Mouse (Mus musculus) liver, embryonic 15.5 days (tissue): ENCODE data around the gene Rab11fip3. TPM values are rescaled to one million over a fixed set of nuclear protein-coding genes. Genes with fewer than 3 reads are reported as not detected.
A peak's percentile ranks its signal among the peaks of the same experiment; 100 is the strongest.

Experiments
- ATAC-seq: fragments of 200-750 bp; cut with Nextera tagmentation; 2 replicates; pipeline ENCODE4 v1.8.0; 2017; ENCODE audit warnings: moderate number of reproducible peaks, mild to moderate bottlenecking, moderate library complexity; ENCODE audit not compliant: insufficient read depth
- H3K27ac ChIP-seq: fragments of 300-500 bp; sonication (generic); replicated peaks from 2 replicates; pipeline ENCODE4 v1.5.1; 2015; ENCODE audit warnings: mild to moderate bottlenecking, inconsistent platforms
- H3K27me3 ChIP-seq: fragments of 300-500 bp; sonication (generic); 2 replicates; pipeline ENCODE4 v1.6.1; 2015; ENCODE audit warnings: mild to moderate bottlenecking, inconsistent platforms
- H3K36me3 ChIP-seq: fragments of 300-500 bp; sonication (generic); replicated peaks from 2 replicates; pipeline ENCODE4 v1.6.1; 2015; ENCODE audit warnings: moderate library complexity, mild to moderate bottlenecking, inconsistent platforms
- H3K4me1 ChIP-seq: fragments of 300-500 bp; sonication (generic); replicated peaks from 2 replicates; pipeline ENCODE4 v1.6.1; 2015; ENCODE audit warnings: inconsistent platforms
- H3K4me2 ChIP-seq: fragments of 300-500 bp; sonication (generic); 2 replicates; pipeline ENCODE4 v1.6.1; 2015; ENCODE audit warnings: moderate library complexity, mild to moderate bottlenecking, inconsistent platforms
- H3K4me3 ChIP-seq: fragments of 300-500 bp; sonication (generic); replicated peaks from 2 replicates; pipeline ENCODE4 v1.5.1; 2015; ENCODE audit warnings: mild to moderate bottlenecking, inconsistent platforms
- H3K9ac ChIP-seq: fragments of 300-500 bp; sonication (generic); 2 replicates; pipeline ENCODE4 v1.6.1; 2015; ENCODE audit warnings: moderate library complexity, mild to moderate bottlenecking, inconsistent platforms
- H3K9me3 ChIP-seq: fragments of 300-500 bp; sonication (generic); replicated peaks from 2 replicates; pipeline ENCODE4 v1.6.1; 2016; ENCODE audit warnings: inconsistent platforms
- WGBS: fragments of 180-500 bp; shearing (Covaris S2); methylation state at CpG from one replicate; pipeline ENCODE4 v1.1.7; 2015; ENCODE audit warnings: mixed read lengths; ENCODE audit not compliant: insufficient replicate concordance; 5-methylcytosine and 5-hydroxymethylcytosine counted together
- polyA plus RNA-seq: library from polyadenylated mRNA; unstranded; fragments of >200 nt; fragmentation: Nextera tagmentation; extraction: Ambion mirVana; gene quantifications from 2 replicates; pipeline ENCODE4 v1.2.1, GENCODE M21; 2015

The Rab11fip3 gene
- polyA plus RNA-seq, 1 experiment from 2014 or later: 2.1 TPM

GRCm38 (mm10) chr17:26031583-26031982 lies 37.8 kb downstream of the Rab11fip3 start:
- no peak for ATAC-seq
- no peak overlapping the region for H3K27ac ChIP-seq
- no peaks in the 10 kb centered on the region for H3K27me3 ChIP-seq
- H3K9ac ChIP-seq: no peak overlapping the region
- no peak overlapping the region for H3K4me2 ChIP-seq
- no peaks in the 10 kb centered on the region for H3K36me3 ChIP-seq
- 71% methylated on average over 5 of the region's 5 CpGs for WGBS
- no peaks in the 10 kb centered on the region for H3K4me1 ChIP-seq
- no peaks in the 10 kb centered on the region for H3K9me3 ChIP-seq
- H3K4me3 ChIP-seq: no peak overlapping the region

GRCm38 (mm10) chr17:26028261-26028660 lies 41.1 kb downstream of the Rab11fip3 start:
- H3K27me3 ChIP-seq: no peaks in the 10 kb centered on the region
- no peak overlapping the region for H3K9ac ChIP-seq
- no peak overlapping the region for H3K4me3 ChIP-seq
- H3K9me3 ChIP-seq: no peaks in the 10 kb centered on the region
- no peak overlapping the region for H3K4me2 ChIP-seq
- no peaks in the 10 kb centered on the region for H3K36me3 ChIP-seq
- no peak for ATAC-seq
- no peak overlapping the region for H3K27ac ChIP-seq
- peaks cover 3% of the 10 kb centered on the region for H3K4me1 ChIP-seq
- 77% methylated on average over 4 of the region's 4 CpGs for WGBS

GRCm38 (mm10) chr17:26024674-26025073 lies 44.7 kb downstream of the Rab11fip3 start:
- Histone ChIP-seq H3K27me3 (no peaks in the 10 kb centered on the region), H3K27ac (no peak overlapping the region), H3K36me3 (no peaks in the 10 kb centered on the region), H3K4me2 (no peak overlapping the region), H3K9me3 (no peaks in the 10 kb centered on the region), H3K4me1 (peaks cover 27% of the 10 kb centered on the region), H3K4me3 (no peak overlapping the region), H3K9ac (no peak overlapping the region)
- WGBS: 79% methylated on average over 9 of the region's 9 CpGs
- no peak for ATAC-seq

- Histone ChIP-seq H3K27ac (no peak overlapping the region), H3K4me2 (no peak overlapping the region), H3K4me1 (peaks cover 27% of the 10 kb centered on the region), H3K9me3 (no peaks in the 10 kb centered on the region), H3K36me3 (no peaks in the 10 kb centered on the region), H3K4me3 (no peak overlapping the region), H3K27me3 (no peaks in the 10 kb centered on the region), H3K9ac (no peak overlapping the region)
- no peak; the same call in 1 of the 2 replicates for ATAC-seq
- 66% methylated on average over 8 of the region's 8 CpGs for WGBS
Observed at GRCm38 (mm10) chr17:26023966-26024365, 45.4 kb downstream of the Rab11fip3 start.

- WGBS: 71% methylated on average over 5 of the region's 5 CpGs
- H3K4me3 ChIP-seq: no peak overlapping the region
- H3K4me1 ChIP-seq: peaks cover 27% of the 10 kb centered on the region
- no peaks in the 10 kb centered on the region for H3K27me3 ChIP-seq
- no peak overlapping the region for H3K4me2 ChIP-seq
- no peaks in the 10 kb centered on the region for H3K9me3 ChIP-seq
- H3K9ac ChIP-seq: no peak overlapping the region
- no peaks in the 10 kb centered on the region for H3K36me3 ChIP-seq
- H3K27ac ChIP-seq: no peak overlapping the region
- no peak for ATAC-seq
Observed at GRCm38 (mm10) chr17:26023181-26023580, 46.2 kb downstream of the Rab11fip3 start.

GRCm38 (mm10) chr17:26021728-26022341 lies 47.5 kb downstream of the Rab11fip3 start:
- H3K27me3 ChIP-seq: no peaks in the 10 kb centered on the region
- H3K9ac ChIP-seq: no peak overlapping the region
- H3K36me3 ChIP-seq: no peaks in the 10 kb centered on the region
- 34% methylated on average over 9 of the region's 9 CpGs for WGBS
- H3K4me2 ChIP-seq: peak overlapping the region; percentile 2; the same call in 1 of the 2 replicates
- ATAC-seq: no peak
- peaks cover 27% of the 10 kb centered on the region for H3K4me1 ChIP-seq
- H3K9me3 ChIP-seq: no peaks in the 10 kb centered on the region
- H3K27ac ChIP-seq: no peak overlapping the region
- no peak overlapping the region for H3K4me3 ChIP-seq

GRCm38 (mm10) chr17:26020848-26021347 lies 48.5 kb downstream of the Rab11fip3 start:
- no peak overlapping the region for H3K27ac ChIP-seq
- no peaks in the 10 kb centered on the region for H3K9me3 ChIP-seq
- WGBS: 41% methylated on average over 7 of the region's 7 CpGs
- ATAC-seq: no peak
- H3K4me3 ChIP-seq: no peak overlapping the region
- no peaks in the 10 kb centered on the region for H3K27me3 ChIP-seq
- no peaks in the 10 kb centered on the region for H3K36me3 ChIP-seq
- peaks cover 27% of the 10 kb centered on the region for H3K4me1 ChIP-seq
- H3K9ac ChIP-seq: no peak overlapping the region
- no peak overlapping the region for H3K4me2 ChIP-seq

GRCm38 (mm10) chr17:26018388-26018787 lies 51.0 kb downstream of the Rab11fip3 start:
- Histone ChIP-seq H3K4me3 (no peak overlapping the region), H3K36me3 (no peaks in the 10 kb centered on the region), H3K4me1 (peaks cover 24% of the 10 kb centered on the region), H3K9me3 (no peaks in the 10 kb centered on the region), H3K27me3 (no peaks in the 10 kb centered on the region), H3K9ac (no peak overlapping the region), H3K4me2 (no peak overlapping the region), H3K27ac (no peak overlapping the region)
- WGBS: 62% methylated on average over 3 of the region's 3 CpGs
- ATAC-seq: no peak

- H3K27ac ChIP-seq: no peak overlapping the region
- no peak for ATAC-seq
- no peaks in the 10 kb centered on the region for H3K36me3 ChIP-seq
- no peaks in the 10 kb centered on the region for H3K27me3 ChIP-seq
- H3K4me1 ChIP-seq: peaks cover 23% of the 10 kb centered on the region
- WGBS: 52% methylated on average over 5 of the region's 5 CpGs
- H3K9ac ChIP-seq: no peak overlapping the region
- no peak overlapping the region for H3K4me3 ChIP-seq
- no peak overlapping the region for H3K4me2 ChIP-seq
- no peaks in the 10 kb centered on the region for H3K9me3 ChIP-seq
Observed at GRCm38 (mm10) chr17:26017949-26018348, 51.4 kb downstream of the Rab11fip3 start.

GRCm38 (mm10) chr17:26017021-26017420 lies 52.3 kb downstream of the Rab11fip3 start:
- no peak overlapping the region for H3K4me2 ChIP-seq
- H3K36me3 ChIP-seq: no peaks in the 10 kb centered on the region
- ATAC-seq: no peak
- H3K9me3 ChIP-seq: no peaks in the 10 kb centered on the region
- H3K4me3 ChIP-seq: no peak overlapping the region
- no peak overlapping the region for H3K27ac ChIP-seq
- H3K9ac ChIP-seq: no peak overlapping the region
- 56% methylated on average over 3 of the region's 3 CpGs for WGBS
- H3K27me3 ChIP-seq: no peaks in the 10 kb centered on the region
- H3K4me1 ChIP-seq: peaks cover 18% of the 10 kb centered on the region

GRCm38 (mm10) chr17:26013711-26014110 lies 55.6 kb downstream of the Rab11fip3 start:
- 69% methylated on average over 10 of the region's 10 CpGs for WGBS
- no peak overlapping the region for H3K9ac ChIP-seq
- no peak overlapping the region for H3K4me2 ChIP-seq
- no peaks in the 10 kb centered on the region for H3K36me3 ChIP-seq
- no peak overlapping the region for H3K4me3 ChIP-seq
- H3K27ac ChIP-seq: no peak overlapping the region
- H3K27me3 ChIP-seq: no peaks in the 10 kb centered on the region
- H3K9me3 ChIP-seq: no peaks in the 10 kb centered on the region
- ATAC-seq: no peak
- peaks cover 32% of the 10 kb centered on the region for H3K4me1 ChIP-seq
